Comparison of ENCODE assay signal across 20 mouse cellular contexts in genomic region chr8:124630891-124631290, GRCm38 (mm10). TPM values are rescaled to one million over a fixed set of nuclear protein-coding genes. Genes with fewer than 3 reads are reported as not detected.
"Had no signal": no experiment of that assay in that cellular context is flagged by ENCODE, and none has a peak within 500 bp of the region (broad histone marks: within the 10 kb centered on the region; RNA-seq: fewer than 3 reads in every experiment).

No protein-coding gene starts in this region.

- DNase-seq: kidney, adult 9 months; layer of hippocampus, postnatal 36 days; liver, embryonic 13.5 days; lung, adult 2 months; right cerebral cortex, adult 18-20 months; right cerebral cortex, postnatal 14 days; right cerebral cortex, postnatal 4 days; thymus, postnatal 25 days had no signal

- H3K27ac ChIP-seq: liver, embryonic 13.5 days; midbrain, embryonic 13.5 days; neural tube, embryonic 13.5 days had no signal

- H3K9me3 ChIP-seq: liver, embryonic 13.5 days; midbrain, embryonic 13.5 days; neural tube, embryonic 13.5 days had no signal

- H3K4me2 ChIP-seq: liver, embryonic 13.5 days; midbrain, embryonic 13.5 days; neural tube, embryonic 13.5 days had no signal

- H3K4me1 ChIP-seq: neural tube, embryonic 13.5 days had no signal

- H3K27me3 ChIP-seq: liver, embryonic 13.5 days; midbrain, embryonic 13.5 days; neural tube, embryonic 13.5 days had no signal

- H3K9ac ChIP-seq: liver, embryonic 13.5 days; midbrain, embryonic 13.5 days; neural tube, embryonic 13.5 days had no signal

- H3K4me3 ChIP-seq: left cerebral cortex, adult 2 months; liver, embryonic 13.5 days; midbrain, embryonic 13.5 days; myocyte; neural tube, embryonic 13.5 days had no signal

- ATAC-seq: midbrain, embryonic 13.5 days; midbrain, embryonic 16.5 days had no signal

RNA-seq across cellular contexts. Expression of gene Capn9, which starts 55.0 kb away (rescaled TPM):
- total RNA-seq: left cerebral cortex, adult 2 months; left cerebral cortex, postnatal 10 days; liver, adult 2 months; megakaryocyte progenitor cell, adult 5-6 weeks; megakaryocyte-erythroid progenitor cell, adult 5-6 weeks; monocyte, adult 5-6 weeks had no signal
- polyA plus RNA-seq: kidney, embryonic 16.5 days; limb, embryonic 11.5 days; liver, adult 2 months had no signal
